Mouse (Mus musculus) liver, adult 2 months (tissue): ENCODE data around the gene Serpinb6a. TPM values are rescaled to one million over a fixed set of nuclear protein-coding genes. Genes with fewer than 3 reads are reported as not detected.

Experiments
- DNase-seq: peaks from one replicate; pipeline ENCODE4 v3.0.0-alpha.2; 2011; ENCODE audit warnings: low read depth, low spot score; ENCODE audit errors: extremely low read depth
- H3K27ac ChIP-seq: fragments of 200-500 bp; replicated peaks from 2 replicates; pipeline ENCODE4 v1.5.1; 2012; ENCODE audit warnings: low read depth, mild to moderate bottlenecking, control low read depth, inconsistent platforms, low read length; ENCODE audit not compliant: insufficient read depth
- H3K27me3 ChIP-seq: fragments of 200-500 bp; 2 replicates; pipeline ENCODE4 v1.6.1; 2012; ENCODE audit warnings: mild to moderate bottlenecking, moderate library complexity, low read length, inconsistent platforms; ENCODE audit not compliant: control insufficient read depth, insufficient read depth
- H3K36me3 ChIP-seq: fragments of 200-500 bp; 2 replicates; pipeline ENCODE4 v1.6.1; 2012; ENCODE audit warnings: low read length, inconsistent platforms; ENCODE audit not compliant: control insufficient read depth, insufficient read depth
- H3K4me1 ChIP-seq: fragments of 200-500 bp; 2 replicates; pipeline ENCODE4 v1.6.1; 2011; ENCODE audit warnings: low read length; ENCODE audit not compliant: control insufficient read depth, insufficient read depth
- H3K4me3 ChIP-seq: fragments of 200-500 bp; 2 replicates; pipeline ENCODE4 v1.5.1; 2011; ENCODE audit warnings: low read depth, mild to moderate bottlenecking, control low read depth, low read length, moderate library complexity; ENCODE audit not compliant: insufficient read depth
- H3K79me2 ChIP-seq: fragments of 200-500 bp; 2 replicates; pipeline ENCODE4 v1.6.1; 2012; ENCODE audit warnings: inconsistent platforms, mild to moderate bottlenecking, low read length, moderate library complexity; ENCODE audit not compliant: control insufficient read depth, insufficient read depth
- H3K9ac ChIP-seq: fragments of 200-500 bp; 2 replicates; pipeline ENCODE4 v1.6.1; 2012; ENCODE audit warnings: low read depth, mild to moderate bottlenecking, control low read depth, inconsistent platforms, low read length
- CTCF ChIP-seq: fragments of 200-500 bp; IDR thresholded peaks from 2 replicates; pipeline ENCODE4 v1.5.1; 2011; ENCODE audit warnings: low read depth, low read length, control low read depth
- POLR2A ChIP-seq: fragments of 200-500 bp; IDR thresholded peaks from 2 replicates; pipeline ENCODE4 v1.6.1; 2011; ENCODE audit warnings: low read length, control low read depth; ENCODE audit not compliant: insufficient read depth; ENCODE audit errors: extremely low read depth
- WGBS: fragments of 180-500 bp; shearing (Covaris S2); methylation state at CpG from one replicate; pipeline ENCODE4 v1.1.7; 2018; 5-methylcytosine and 5-hydroxymethylcytosine counted together
- polyA plus RNA-seq: library from polyadenylated mRNA; depleted of rRNA; stranded (reverse); fragments of >200 nt; gene quantifications from 2 replicates; pipeline ENCODE4 v1.2.3, GENCODE M21; 2012
- total RNA-seq: library from RNA; depleted of rRNA; stranded (reverse); fragments of >200 nt; gene quantifications from 2 replicates; pipeline ENCODE4 v1.2.3, GENCODE M21; 2014

The Serpinb6a gene
- total and polyA plus RNA-seq, 2 experiments, result 7.2 to 29.8 TPM

GRCm38 (mm10) chr13:34045511-34046249 is 43.1 kb upstream of the Serpinb6a start:
- no peak overlapping the region for H3K4me3 ChIP-seq
- peak; percentile 100 for DNase-seq
- H3K27ac ChIP-seq, result peak overlapping the region; percentile 88
- WGBS, result 20% methylated on average over 5 of the region's 5 CpGs
- H3K9ac ChIP-seq, result no peak overlapping the region
- peaks cover 25% of the 10 kb centered on the region; the same call in 1 of the 2 replicates for H3K36me3 ChIP-seq
- no peaks in the 10 kb centered on the region for H3K27me3 ChIP-seq
- H3K79me2 ChIP-seq, result peaks cover 2% of the 10 kb centered on the region; the same call in 1 of the 2 replicates
- TF ChIP-seq POLR2A, result no peak
- no peak for TF ChIP-seq CTCF
- H3K4me1 ChIP-seq, result peaks cover 27% of the 10 kb centered on the region

GRCm38 (mm10) chr13:34043716-34044393 is 41.3 kb upstream of the Serpinb6a start:
- whole genome bisulfite sequencing, result 31% methylated on average over 7 of the region's 7 CpGs
- H3K27me3 ChIP-seq, result no peaks in the 10 kb centered on the region

GRCm38 (mm10) chr13:34040091-34040490 is 37.5 kb upstream of the Serpinb6a start:
- no peak for DNase-seq
- H3K36me3 ChIP-seq, result no peaks in the 10 kb centered on the region
- no peak overlapping the region for H3K27ac ChIP-seq
- H3K4me1 ChIP-seq, result peaks cover 29% of the 10 kb centered on the region
- TF ChIP-seq POLR2A, result no peak
- no peak for TF ChIP-seq CTCF
- 28% methylated on average over 3 of the region's 3 CpGs for WGBS
- H3K79me2 ChIP-seq, result peaks cover 10% of the 10 kb centered on the region; the same call in 1 of the 2 replicates
- H3K9ac ChIP-seq, result no peak overlapping the region
- no peaks in the 10 kb centered on the region for H3K27me3 ChIP-seq
- H3K4me3 ChIP-seq, result no peak overlapping the region

More at GRCm38 (mm10) chr13:34043716-34044393, 41.3 kb upstream of the Serpinb6a start:
- TF ChIP-seq CTCF, result no peak
- no peak for TF ChIP-seq POLR2A
- no peak overlapping the region for H3K4me3 ChIP-seq
- H3K4me1 ChIP-seq, result peaks cover 35% of the 10 kb centered on the region
- no peak overlapping the region for H3K9ac ChIP-seq
- peak overlapping the region; percentile 72 for H3K27ac ChIP-seq
- DNase-seq, result peak; percentile 60
- H3K79me2 ChIP-seq, result peaks cover 2% of the 10 kb centered on the region; the same call in 1 of the 2 replicates
- peaks cover 14% of the 10 kb centered on the region; the same call in 1 of the 2 replicates for H3K36me3 ChIP-seq

- TF ChIP-seq CTCF (no peak), POLR2A (0 out of 2 replicates have a peak, but pooled peaks have one; percentile 41)
Observed at GRCm38 (mm10) chr13:34038901-34039341, 36.3 kb upstream of the Serpinb6a start.

DNA sequence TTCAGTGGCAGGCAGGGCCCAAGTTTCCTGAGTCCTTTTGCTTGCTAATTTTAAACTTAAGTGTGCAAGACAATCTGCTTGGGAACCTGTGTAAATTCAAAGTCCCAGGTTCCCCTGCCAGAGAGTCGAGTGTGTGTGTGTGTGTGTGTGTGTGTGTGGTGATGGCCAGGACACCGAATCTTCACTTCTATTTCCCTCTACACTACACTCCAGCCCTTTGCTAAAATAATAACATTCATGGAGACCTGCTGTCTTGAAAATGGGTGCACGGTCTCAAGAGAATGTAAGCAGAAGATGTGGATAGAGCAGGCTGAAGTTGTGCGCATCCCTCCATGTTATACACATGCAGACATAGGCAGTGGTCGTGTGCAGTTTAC is 35.5 kb upstream of the Serpinb6a start:
- WGBS, result 11% methylated on average over 5 of the region's 5 CpGs
- H3K36me3 ChIP-seq, result peaks cover 6% of the 10 kb centered on the region
- TF ChIP-seq POLR2A (no peak), CTCF (no peak)
- no peaks in the 10 kb centered on the region for H3K27me3 ChIP-seq
- peak overlapping the region; percentile 95 for H3K27ac ChIP-seq
- peak overlapping the region; percentile 99 for H3K9ac ChIP-seq
- H3K4me1 ChIP-seq, result peaks cover 19% of the 10 kb centered on the region
- DNase-seq, result peak; percentile 54
- peak overlapping the region; percentile 87 for H3K4me3 ChIP-seq
- peaks cover 7% of the 10 kb centered on the region; the same call in 1 of the 2 replicates for H3K79me2 ChIP-seq

More at GRCm38 (mm10) chr13:34038901-34039341, 36.3 kb upstream of the Serpinb6a start:
- peak; percentile 96 for DNase-seq
- H3K4me3 ChIP-seq, result peak overlapping the region; percentile 87
- H3K27me3 ChIP-seq, result no peaks in the 10 kb centered on the region
- H3K27ac ChIP-seq, result peak overlapping the region; percentile 68
- peaks cover 10% of the 10 kb centered on the region; the same call in 1 of the 2 replicates for H3K79me2 ChIP-seq
- peak overlapping the region; percentile 58 for H3K9ac ChIP-seq
- 25% methylated on average over 8 of the region's 8 CpGs for WGBS
- peaks cover 22% of the 10 kb centered on the region for H3K4me1 ChIP-seq
- no peaks in the 10 kb centered on the region for H3K36me3 ChIP-seq
